Comparison of ENCODE assay signal across 9 mouse cellular contexts in genomic region chr10:62987341-62987740, GRCm38 (mm10). TPM values are rescaled to one million over a fixed set of nuclear protein-coding genes. Genes with fewer than 3 reads are reported as not detected.
DNase-seq lines count a peak whose midpoint lies in the region; ATAC-seq and TF ChIP-seq lines count a peak whose summit lies in the region.
"Had no signal": no experiment of that assay in that cellular context is flagged by ENCODE, and none has a peak within 500 bp of the region (broad histone marks: within the 10 kb centered on the region; RNA-seq: fewer than 3 reads in every experiment).

No protein-coding gene starts in this region.

- H3K36me3 ChIP-seq in forebrain, embryonic 10.5 days (replicated peaks): peaks cover 99% of the 10 kb centered on the region
- H3K36me3 ChIP-seq in forebrain, embryonic 12.5 days (replicated peaks): peaks cover 84% of the 10 kb centered on the region

- no peaks in the 10 kb centered on the region for H3K9me3 ChIP-seq in forebrain, embryonic 10.5 days
- H3K9me3 ChIP-seq in forebrain, embryonic 12.5 days: no peaks in the 10 kb centered on the region
- H3K9me3 ChIP-seq: limb, embryonic 15.5 days had no signal

- TF ChIP-seq POLR2A in lung, adult 2 months (IDR thresholded peaks at IDR 0.05; ENCODE audit: borderline replicate concordance, extremely low read depth, low read depth, low read length): no peak
- no peak for TF ChIP-seq POLR2A in brain, embryonic 14.5 days (IDR thresholded peaks at IDR 0.05; ENCODE audit: borderline replicate concordance, extremely low read depth, insufficient read depth, insufficient read length, poor library complexity, severe bottlenecking)

- no peak overlapping the region for H3K4me2 ChIP-seq in forebrain, embryonic 12.5 days
- H3K4me2 ChIP-seq: limb, embryonic 15.5 days had no signal

- peak; percentile 36 for TF ChIP-seq CTCF in lung, adult 2 months (IDR thresholded peaks at IDR 0.05; ENCODE audit: insufficient read depth, low read length)
- TF ChIP-seq CTCF in brain, embryonic 14.5 days (IDR thresholded peaks at IDR 0.05; ENCODE audit: borderline replicate concordance, extremely low read depth, insufficient read depth, insufficient read length): peak; percentile 68

- 33% methylated on average over 3 of the region's 3 CpGs for WGBS in forebrain, embryonic 10.5 days
- WGBS in forebrain, embryonic 12.5 days: 21% methylated on average over 3 of the region's 3 CpGs
- 32% methylated on average over 3 of the region's 3 CpGs for WGBS in lung, adult 2 months

- DNase-seq in forebrain, embryonic 10.5 days (ENCODE audit: extremely low spot score, low spot score): peak; percentile 37
- DNase-seq in lung, adult 2 months: no peak
- DNase-seq in lung, postnatal 25 days (ENCODE audit: low spot score): no peak
- peak; percentile 54 for DNase-seq in brain, embryonic 14.5 days (ENCODE audit: low read depth)
- no peak for DNase-seq in left cerebral cortex, adult 11 months (ENCODE audit: low spot score)
- DNase-seq in right cerebral cortex, postnatal 36 days (ENCODE audit: low spot score in 2 of 2): no peak

- H3K9ac ChIP-seq in forebrain, embryonic 12.5 days: no peak overlapping the region
- H3K9ac ChIP-seq: limb, embryonic 15.5 days had no signal

- H3K27me3 ChIP-seq in forebrain, embryonic 10.5 days (ENCODE audit: poor library complexity, severe bottlenecking): no peaks in the 10 kb centered on the region
- no peaks in the 10 kb centered on the region for H3K27me3 ChIP-seq in forebrain, embryonic 12.5 days
- H3K27me3 ChIP-seq: limb, embryonic 15.5 days had no signal

- H3K4me1 ChIP-seq in forebrain, embryonic 10.5 days: no peaks in the 10 kb centered on the region
- H3K4me1 ChIP-seq in forebrain, embryonic 12.5 days: no peaks in the 10 kb centered on the region
- H3K4me1 ChIP-seq in lung, adult 2 months (ENCODE audit: control insufficient read depth, insufficient read depth, low read length): no peaks in the 10 kb centered on the region
- H3K4me1 ChIP-seq: limb, embryonic 15.5 days had no signal

- no peak overlapping the region for H3K27ac ChIP-seq in forebrain, embryonic 10.5 days
- H3K27ac ChIP-seq in forebrain, embryonic 12.5 days: no peak overlapping the region
- H3K27ac ChIP-seq: limb, embryonic 15.5 days had no signal

- ATAC-seq in forebrain, embryonic 12.5 days (ENCODE audit: low FRiP score): no peak
- peak; percentile 49; the same call in 1 of the 2 replicates for ATAC-seq in megakaryocyte, adult 5-6 weeks (ENCODE audit: poor library complexity, severe bottlenecking)

- no peak overlapping the region for H3K4me3 ChIP-seq in forebrain, embryonic 10.5 days
- no peak overlapping the region for H3K4me3 ChIP-seq in forebrain, embryonic 12.5 days (replicated peaks)
- no peak overlapping the region for H3K4me3 ChIP-seq in lung, adult 2 months (replicated peaks; ENCODE audit: extremely low read depth, low read depth, low read length)
- H3K4me3 ChIP-seq: limb, embryonic 15.5 days had no signal

RNA-seq across cellular contexts. Expression of gene Rufy2, which starts 7.3 kb away (rescaled TPM):
- polyA plus RNA-seq in forebrain, embryonic 10.5 days (2016; fragmentation: Nextera tagmentation; extraction: Ambion mirVana): 26.5 and 28.7 TPM in 2 replicates
- 34.9 and 39.5 TPM in 2 replicates for polyA plus RNA-seq in forebrain, embryonic 12.5 days (2016; fragmentation: Nextera tagmentation; extraction: Ambion mirVana)
- polyA plus RNA-seq in lung, adult 2 months (2012; rRNA removed): 2.6 and 4.4 TPM in 2 replicates
- 32.5 and 39.0 TPM in 2 replicates for polyA plus RNA-seq in brain, embryonic 14.5 days (2012; rRNA removed)
- total RNA-seq in megakaryocyte, adult 5-6 weeks (2015): 6.6 and 7.0 TPM in 2 replicates
- 4.8 and 5.5 TPM in 2 replicates for total RNA-seq in megakaryocyte, adult 5-6 weeks (2017)

RNA-seq across cellular contexts. Expression of gene Hnrnph3, which starts 36.7 kb away (rescaled TPM):
- polyA plus RNA-seq in forebrain, embryonic 10.5 days (2016; fragmentation: Nextera tagmentation; extraction: Ambion mirVana): 218 and 221 TPM in 2 replicates
- 260 and 265 TPM in 2 replicates for polyA plus RNA-seq in forebrain, embryonic 12.5 days (2016; fragmentation: Nextera tagmentation; extraction: Ambion mirVana)
- 14.3 and 27.5 TPM in 2 replicates for polyA plus RNA-seq in lung, adult 2 months (2012; rRNA removed)
- 137 and 177 TPM in 2 replicates for polyA plus RNA-seq in brain, embryonic 14.5 days (2012; rRNA removed)
- 23.4 and 28.8 TPM in 2 replicates for total RNA-seq in megakaryocyte, adult 5-6 weeks (2015)
- 31.2 and 34.4 TPM in 2 replicates for total RNA-seq in megakaryocyte, adult 5-6 weeks (2017)

RNA-seq across cellular contexts. Expression of gene Pbld2, which starts 36.8 kb away (rescaled TPM):
- polyA plus RNA-seq in forebrain, embryonic 10.5 days (2016; fragmentation: Nextera tagmentation; extraction: Ambion mirVana): 0.76 and 0.93 TPM in 2 replicates
- polyA plus RNA-seq in forebrain, embryonic 12.5 days (2016; fragmentation: Nextera tagmentation; extraction: Ambion mirVana): 0.96 and 1.1 TPM in 2 replicates
- 1.7 and 2.2 TPM in 2 replicates for polyA plus RNA-seq in lung, adult 2 months (2012; rRNA removed)
- polyA plus RNA-seq in brain, embryonic 14.5 days (2012; rRNA removed): 1.7 and 1.9 TPM in 2 replicates
- total RNA-seq in megakaryocyte, adult 5-6 weeks (2015): not detected in 2 replicates
- total RNA-seq in megakaryocyte, adult 5-6 weeks (2017): not detected in 2 replicates

RNA-seq across cellular contexts. Expression of gene Dna2, which starts 40.5 kb away (rescaled TPM):
- 40.5 and 41.3 TPM in 2 replicates for polyA plus RNA-seq in forebrain, embryonic 10.5 days (2016; fragmentation: Nextera tagmentation; extraction: Ambion mirVana)
- polyA plus RNA-seq in forebrain, embryonic 12.5 days (2016; fragmentation: Nextera tagmentation; extraction: Ambion mirVana): 24.1 and 25.6 TPM in 2 replicates
- 4.9 and 7.1 TPM in 2 replicates for polyA plus RNA-seq in lung, adult 2 months (2012; rRNA removed)
- 11.0 and 16.7 TPM in 2 replicates for polyA plus RNA-seq in brain, embryonic 14.5 days (2012; rRNA removed)
- 108 and 109 TPM in 2 replicates for total RNA-seq in megakaryocyte, adult 5-6 weeks (2015)
- 113 and 121 TPM in 2 replicates for total RNA-seq in megakaryocyte, adult 5-6 weeks (2017)

Comparison
In these comparisons a context has a peak if more than half of its experiments do, and no peak if none do; other contexts are left out.
1. DNase-seq: peak in forebrain, embryonic 10.5 days (single experiment) and brain, embryonic 14.5 days (single experiment); none in lung, adult 2 months (single experiment), lung, postnatal 25 days (single experiment), left cerebral cortex, adult 11 months (single experiment) and right cerebral cortex, postnatal 36 days (0 of 2).